In genomic region chr11:30197564-30198090, GRCm38 (mm10) we compare ENCODE assay signal across 8 mouse cellular contexts.
A peak's percentile ranks its signal among the peaks of the same experiment; 100 is the strongest.
DNase-seq lines count a peak whose midpoint lies in the region; ATAC-seq and TF ChIP-seq lines count a peak whose summit lies in the region.

No protein-coding gene starts in this region.

- WGBS in forebrain, embryonic 15.5 days, result 2% methylated on average over 21 of the region's 21 CpGs
- 2% methylated on average over 21 of the region's 21 CpGs for WGBS in hindbrain, embryonic 13.5 days
- under 1% methylated on average over 21 of the region's 21 CpGs for WGBS in liver, embryonic 14.5 days (ENCODE audit: insufficient replicate concordance)
- 2% methylated on average over 21 of the region's 21 CpGs for WGBS in thymus, adult 2 months

- H3K27me3 ChIP-seq in MEL (ENCODE audit: control insufficient read depth in 1 of 2, insufficient read depth in 2 of 2, low read length in 2 of 2), result no peaks in the 10 kb centered on the region
- no peaks in the 10 kb centered on the region for H3K27me3 ChIP-seq in forebrain, embryonic 15.5 days
- no peaks in the 10 kb centered on the region for H3K27me3 ChIP-seq in hindbrain, embryonic 13.5 days
- H3K27me3 ChIP-seq in liver, embryonic 14.5 days (ENCODE audit: control insufficient read depth, insufficient read depth, low read length), result no peaks in the 10 kb centered on the region; the same call in none of the 2 replicates
- H3K27me3 ChIP-seq in thymus, adult 2 months (ENCODE audit: control insufficient read depth, insufficient read depth, low read length), result no peaks in the 10 kb centered on the region

- TF ChIP-seq RAD21 in MEL (IDR thresholded peaks at IDR 0.05; ENCODE audit: low read depth, low read length), result no peak

- no peak for TF ChIP-seq POLR2A in MEL (IDR thresholded peaks at IDR 0.05; ENCODE audit: control insufficient read depth in 1 of 2, insufficient read depth in 1 of 2, low read depth in 1 of 2, low read length in 2 of 2, poor library complexity in 1 of 2)
- no peak for TF ChIP-seq POLR2A in thymus, adult 2 months (IDR thresholded peaks at IDR 0.05; ENCODE audit: control insufficient read depth, extremely low read depth, insufficient read depth, low read length, poor library complexity)

- DNase-seq in MEL (ENCODE audit: low read depth, low spot score), result no peak
- DNase-seq in liver, embryonic 14.5 days (ENCODE audit: low read depth in 3 of 3, low spot score in 3 of 3), result peak in 1 of 3 experiments; percentile 17
- DNase-seq in neural tube, embryonic 10.5 days (ENCODE audit: extremely low spot score, low spot score), result peak; percentile 68
- peak; percentile 54 for DNase-seq in thymus, adult 2 months
- DNase-seq in adipocyte (ENCODE audit: low spot score), result no peak

- H3K4me3 ChIP-seq in MEL (ENCODE audit: control insufficient read depth in 1 of 2, insufficient read depth in 1 of 2, low read depth in 2 of 2, low read length in 2 of 2), result peak overlapping the region; percentile 80 to 96
- H3K4me3 ChIP-seq in brown adipose tissue, adult 24 weeks (ENCODE audit: insufficient read depth, low read depth, low read length), result peak overlapping the region; percentile 39
- H3K4me3 ChIP-seq in forebrain, embryonic 15.5 days, result peak overlapping the region; percentile 46
- H3K4me3 ChIP-seq in hindbrain, embryonic 13.5 days, result peak overlapping the region; percentile 51
- peak overlapping the region; percentile 53 to 55 for H3K4me3 ChIP-seq in liver, embryonic 14.5 days (ENCODE audit: insufficient read depth in 1 of 2, low read depth in 2 of 2, low read length in 2 of 2)
- H3K4me3 ChIP-seq in thymus, adult 2 months (ENCODE audit: control insufficient read depth, insufficient read depth, low read length), result peak overlapping the region; percentile 82

- peaks cover 2 to 14% of the 10 kb centered on the region in 2 experiments; a peak in 3 of 4 replicates for H3K4me1 ChIP-seq in MEL (ENCODE audit: control insufficient read depth in 1 of 2, insufficient read depth in 2 of 2, low read length in 2 of 2)
- peaks cover 36% of the 10 kb centered on the region for H3K4me1 ChIP-seq in brown adipose tissue, adult 24 weeks (ENCODE audit: control insufficient read depth, insufficient read depth, insufficient read length, low read length)
- H3K4me1 ChIP-seq in forebrain, embryonic 15.5 days, result peaks cover 16% of the 10 kb centered on the region
- peaks cover 29% of the 10 kb centered on the region for H3K4me1 ChIP-seq in hindbrain, embryonic 13.5 days (replicated peaks)
- peaks cover 0 to 6% of the 10 kb centered on the region in 2 experiments; a peak in 3 of 4 replicates for H3K4me1 ChIP-seq in liver, embryonic 14.5 days (replicated peaks; ENCODE audit: control insufficient read depth in 2 of 2, insufficient read depth in 2 of 2, low read length in 1 of 2)
- H3K4me1 ChIP-seq in thymus, adult 2 months (replicated peaks; ENCODE audit: control insufficient read depth, insufficient read depth, low read length), result peaks cover 12% of the 10 kb centered on the region

- peak overlapping the region; percentile 58 for H3K4me2 ChIP-seq in forebrain, embryonic 15.5 days (replicated peaks)
- H3K4me2 ChIP-seq in hindbrain, embryonic 13.5 days, result peak overlapping the region; percentile 83
- peak overlapping the region; percentile 59 for H3K4me2 ChIP-seq in liver, embryonic 14.5 days (ENCODE audit: low read depth)

- no peaks in the 10 kb centered on the region for H3K9me3 ChIP-seq in MEL (replicated peaks; ENCODE audit: insufficient read depth, low read length)
- H3K9me3 ChIP-seq in forebrain, embryonic 15.5 days, result no peaks in the 10 kb centered on the region
- H3K9me3 ChIP-seq in hindbrain, embryonic 13.5 days, result no peaks in the 10 kb centered on the region
- no peaks in the 10 kb centered on the region for H3K9me3 ChIP-seq in liver, embryonic 14.5 days (ENCODE audit: control insufficient read depth, low read length)

- ATAC-seq in forebrain, embryonic 15.5 days (replicated peaks), result peak; percentile 64
- peak; percentile 77 for ATAC-seq in hindbrain, embryonic 13.5 days (ENCODE audit: low FRiP score)
- ATAC-seq in liver, embryonic 14.5 days (ENCODE audit: insufficient read depth), result peak; percentile 72

- no peak for TF ChIP-seq CTCF in MEL (IDR thresholded peaks at IDR 0.05 in 2 of 3, conservative IDR thresholded peaks at IDR 0.05 in 1 of 3; ENCODE audit: control insufficient read depth in 1 of 3, insufficient read depth in 1 of 3, low read depth in 2 of 3, low read length in 3 of 3, poor library complexity in 1 of 3, severe bottlenecking in 1 of 3)
- TF ChIP-seq CTCF in liver, embryonic 14.5 days (IDR thresholded peaks at IDR 0.05; ENCODE audit: low read depth), result no peak
- no peak for TF ChIP-seq CTCF in thymus, adult 2 months (IDR thresholded peaks at IDR 0.05; ENCODE audit: borderline replicate concordance, control insufficient read depth, extremely low read depth, insufficient read depth, low read length, poor library complexity)

- H3K9ac ChIP-seq in MEL (ENCODE audit: control insufficient read depth, low read depth, low read length, poor library complexity, severe bottlenecking), result peak overlapping the region; percentile 81
- peak overlapping the region; percentile 55 for H3K9ac ChIP-seq in forebrain, embryonic 15.5 days (replicated peaks)
- peak overlapping the region; percentile 75 for H3K9ac ChIP-seq in hindbrain, embryonic 13.5 days
- peak overlapping the region; percentile 55 for H3K9ac ChIP-seq in liver, embryonic 14.5 days (replicated peaks)

- no peak for TF ChIP-seq EP300 in MEL (IDR thresholded peaks at IDR 0.05; ENCODE audit: low read depth in 1 of 2, low read length in 2 of 2)
- no peak for TF ChIP-seq EP300 in liver, embryonic 14.5 days (IDR thresholded peaks at IDR 0.05; ENCODE audit: low read depth)

- H3K27ac ChIP-seq in MEL (ENCODE audit: control insufficient read depth, low read depth, low read length), result peak overlapping the region; percentile 83
- H3K27ac ChIP-seq in brown adipose tissue, adult 24 weeks (replicated peaks; ENCODE audit: low read depth, low read length), result peak overlapping the region; percentile 52
- H3K27ac ChIP-seq in forebrain, embryonic 15.5 days (replicated peaks), result no peak overlapping the region
- peak overlapping the region; percentile 81 for H3K27ac ChIP-seq in hindbrain, embryonic 13.5 days
- H3K27ac ChIP-seq in liver, embryonic 14.5 days, result peak overlapping the region; percentile 14
- H3K27ac ChIP-seq in thymus, adult 2 months (ENCODE audit: control insufficient read depth, insufficient read depth, low read length), result peak overlapping the region; percentile 77

- peaks cover 0 to 21% of the 10 kb centered on the region in 2 experiments; a peak in 2 of 4 replicates for H3K36me3 ChIP-seq in MEL (ENCODE audit: control insufficient read depth in 1 of 2, insufficient read depth in 2 of 2, low read length in 2 of 2)
- peaks cover 10% of the 10 kb centered on the region; the same call in 1 of the 2 replicates for H3K36me3 ChIP-seq in forebrain, embryonic 15.5 days
- H3K36me3 ChIP-seq in hindbrain, embryonic 13.5 days, result peaks cover 11% of the 10 kb centered on the region
- no peaks in the 10 kb centered on the region for H3K36me3 ChIP-seq in liver, embryonic 14.5 days (replicated peaks; ENCODE audit: control insufficient read depth, insufficient read depth, low read depth)
- no peaks in the 10 kb centered on the region for H3K36me3 ChIP-seq in thymus, adult 2 months (ENCODE audit: control insufficient read depth, insufficient read depth, low read length)

- H3K79me2 ChIP-seq in MEL (ENCODE audit: control insufficient read depth, insufficient read depth, low read length, poor library complexity), result peaks cover 7% of the 10 kb centered on the region; the same call in 1 of the 2 replicates

TF ChIP-seq in MEL, 35 proteins besides CTCF, POLR2A, EP300 and RAD21:
- TF ChIP-seq USF2 (IDR thresholded peaks at IDR 0.05; ENCODE audit: borderline replicate concordance in 1 of 2, insufficient read depth in 1 of 2, low read depth in 1 of 2, low read length in 2 of 2), result no peak
- TF ChIP-seq UBTF (IDR thresholded peaks at IDR 0.05; ENCODE audit: borderline replicate concordance, insufficient read depth, low read depth, low read length), result 0 out of 2 replicates have a peak, but pooled peaks have one; percentile 54
- no peak for TF ChIP-seq MAFK (IDR thresholded peaks at IDR 0.05; ENCODE audit: borderline replicate concordance, low read depth, low read length)
- no peak for TF ChIP-seq POLR2AphosphoS5 (IDR thresholded peaks at IDR 0.05; ENCODE audit: borderline replicate concordance, low read depth, low read length)
- no peak for TF ChIP-seq TBP (IDR thresholded peaks at IDR 0.05; ENCODE audit: low read depth, low read length)
- TF ChIP-seq ETS1 (IDR thresholded peaks at IDR 0.05; ENCODE audit: low read depth, low read length), result no peak
TF ChIP-seq in MEL: peak in this region for 1.

Comparison
In these comparisons a context has a peak if more than half of its experiments do, and no peak if none do; other contexts are left out.
1. DNase-seq: peak in neural tube, embryonic 10.5 days (single experiment) and thymus, adult 2 months (single experiment); none in MEL (single experiment) and adipocyte (single experiment).
2. Peak in every context shown above with its lines, with median percentiles within 50 percentile points of each other: H3K4me3 ChIP-seq, H3K9ac ChIP-seq, ATAC-seq and H3K4me2 ChIP-seq.